23 mouse cellular contexts compared by ENCODE assay signal in genomic region chr1:78809819-78810218, GRCm38 (mm10). TPM values are rescaled to one million over a fixed set of nuclear protein-coding genes. Genes with fewer than 3 reads are reported as not detected.
"Had no signal": no experiment of that assay in that cellular context is flagged by ENCODE, and none has a peak within 500 bp of the region (broad histone marks: within the 10 kb centered on the region; RNA-seq: fewer than 3 reads in every experiment).

No protein-coding gene starts in this region.

- H3K4me3 ChIP-seq: heart, embryonic 10.5 days; heart, embryonic 12.5 days; hindbrain, embryonic 13.5 days; hindbrain, embryonic 15.5 days; kidney, embryonic 15.5 days; limb, embryonic 13.5 days; limb, embryonic 15.5 days; liver, embryonic 12.5 days had no signal

- DNase-seq: gastrocnemius, postnatal 14 days; gastrocnemius, postnatal 36 days; heart, adult 18-20 months; heart, postnatal 10 days; kidney, adult 11 months; kidney, adult 9 months; kidney, postnatal 14 days; kidney, postnatal 36 days; layer of hippocampus, adult 9-11 months; layer of hippocampus, postnatal 36 days; left cerebral cortex, postnatal 4 days had no signal

- H3K27me3 ChIP-seq: heart, embryonic 12.5 days; hindbrain, embryonic 13.5 days; hindbrain, embryonic 15.5 days; kidney, embryonic 15.5 days; limb, embryonic 13.5 days; limb, embryonic 15.5 days; liver, embryonic 12.5 days had no signal

- H3K4me1 ChIP-seq: heart, embryonic 10.5 days; heart, embryonic 12.5 days; hindbrain, embryonic 13.5 days; hindbrain, embryonic 15.5 days; liver, embryonic 12.5 days had no signal

- ATAC-seq: hindbrain, postnatal 0 days; intestine, embryonic 16.5 days; liver, embryonic 12.5 days had no signal

- H3K4me2 ChIP-seq: heart, embryonic 12.5 days; hindbrain, embryonic 13.5 days; hindbrain, embryonic 15.5 days; kidney, embryonic 15.5 days; limb, embryonic 13.5 days; limb, embryonic 15.5 days; liver, embryonic 12.5 days had no signal

- H3K36me3 ChIP-seq: heart, embryonic 10.5 days; heart, embryonic 12.5 days; hindbrain, embryonic 13.5 days; hindbrain, embryonic 15.5 days; kidney, embryonic 15.5 days; limb, embryonic 13.5 days; limb, embryonic 15.5 days; liver, embryonic 12.5 days had no signal

- H3K9me3 ChIP-seq: heart, embryonic 10.5 days; heart, embryonic 12.5 days; hindbrain, embryonic 13.5 days; hindbrain, embryonic 15.5 days; kidney, embryonic 15.5 days; limb, embryonic 13.5 days; limb, embryonic 15.5 days; liver, embryonic 12.5 days had no signal

- H3K27ac ChIP-seq: heart, embryonic 10.5 days; hindbrain, embryonic 13.5 days; hindbrain, embryonic 15.5 days; hindbrain, postnatal 0 days; kidney, embryonic 15.5 days; limb, embryonic 13.5 days; limb, embryonic 15.5 days; liver, embryonic 12.5 days; liver, embryonic 14.5 days had no signal

- H3K9ac ChIP-seq: heart, embryonic 12.5 days; hindbrain, embryonic 13.5 days; hindbrain, embryonic 15.5 days; kidney, embryonic 15.5 days; limb, embryonic 13.5 days; limb, embryonic 15.5 days; liver, embryonic 12.5 days; liver, embryonic 14.5 days had no signal

RNA-seq across cellular contexts. Expression of gene Kcne4, which starts 6.7 kb away (rescaled TPM):
- total RNA-seq: hematopoietic stem cell, adult 5-6 weeks had no signal
